Mouse (Mus musculus) left cerebral cortex, adult 11 months (tissue): ENCODE results near the gene Olfr676.
"Not testable (repeated sequence)": the region's sequence is repeated elsewhere in the genome, so short reads cannot be mapped to it uniquely, and the experiment has no call there.

Experiments
- DNase-seq: peaks from one replicate; pipeline ENCODE4 v3.0.0; 2022; ENCODE audit warnings: low spot score

Olfr676 gene

GRCm38 (mm10) chr7:105032398-105032797, at the start of gene Olfr676:
Gene Olfr676 (plus strand): TSS chr7:105032698.
- no peak for DNase-seq

- DNase-seq, result no peak
Observed at GRCm38 (mm10) chr7:105001929-105002328, 30.6 kb upstream of the Olfr676 start, which contains the start of gene Olfr672. Gene Olfr672 (minus strand): TSS chr7:105002029.

- DNase-seq, result no peak
Observed at GRCm38 (mm10) chr7:105022530-105022929, 10.0 kb upstream of the Olfr676 start.

GRCm38 (mm10) chr7:105028360-105028759, 4.1 kb upstream of the Olfr676 start, which contains the start of gene Olfr675:
Gene Olfr675 (minus strand): TSS chr7:105028460.
- DNase-seq, result no peak

- DNase-seq, result not testable (repeated sequence)
Observed at GRCm38 (mm10) chr7:105033836-105034235, 1.3 kb downstream of the Olfr676 start.

- no peak for DNase-seq
Observed at GRCm38 (mm10) chr7:105058951-105059350, 26.5 kb downstream of the Olfr676 start.

- no peak for DNase-seq
Observed at GRCm38 (mm10) chr7:105064175-105064574, 31.7 kb downstream of the Olfr676 start, which contains the start of gene Olfr678. Gene Olfr678 (plus strand): TSS chr7:105064475.

- DNase-seq, result no peak
Observed at GRCm38 (mm10) chr7:105080905-105081304, 48.4 kb downstream of the Olfr676 start, which contains the start of gene Olfr679. Gene Olfr679 (plus strand): TSS chr7:105081205.
